Mouse (Mus musculus) stomach, embryonic 16.5 days (tissue): ENCODE measurements at regions not wholly inside any gene's neighbourhood (a gene's known extent, or its start where the extent isn't known, plus 50 kb on each side); places are given as distances from the start of the nearest gene placed in this dataset.

Experiments used
- ATAC-seq: fragments of 200-750 bp; cut with Nextera tagmentation; 2 replicates; pipeline ENCODE4 v1.8.0; 2017; ENCODE audit warnings: moderate number of reproducible peaks, moderate TSS enrichment; ENCODE audit not compliant: insufficient read depth, low FRiP score
- H3K27ac ChIP-seq: fragments of 300-500 bp; sonication (generic); 2 replicates; pipeline ENCODE4 v1.5.1; 2014; ENCODE audit warnings: low read length
- H3K27me3 ChIP-seq: fragments of 300-500 bp; sonication (generic); 2 replicates; pipeline ENCODE4 v1.6.1; 2014; ENCODE audit warnings: low read length, control low read depth, mixed read lengths; ENCODE audit not compliant: control insufficient read depth, insufficient read depth
- H3K36me3 ChIP-seq: fragments of 300-500 bp; sonication (generic); 2 replicates; pipeline ENCODE4 v1.6.1; 2014; ENCODE audit warnings: low read length; ENCODE audit not compliant: control insufficient read depth, insufficient read depth
- H3K4me1 ChIP-seq: fragments of 300-500 bp; sonication (generic); 2 replicates; pipeline ENCODE4 v1.6.1; 2014; ENCODE audit warnings: low read length, control low read depth, mixed read lengths; ENCODE audit not compliant: control insufficient read depth, insufficient read depth
- H3K4me2 ChIP-seq: fragments of 300-500 bp; sonication (generic); 2 replicates; pipeline ENCODE4 v1.6.1; 2014; ENCODE audit warnings: low read depth, low read length, mixed read lengths
- H3K4me3 ChIP-seq: fragments of 300-500 bp; sonication (generic); replicated peaks from 2 replicates; pipeline ENCODE4 v1.5.1; 2014; ENCODE audit warnings: mild to moderate bottlenecking, low read length
- H3K9ac ChIP-seq: fragments of 300-500 bp; sonication (generic); 2 replicates; pipeline ENCODE4 v1.6.1; 2014; ENCODE audit warnings: low read length
- H3K9me3 ChIP-seq: fragments of 300-500 bp; sonication (generic); replicated peaks from 2 replicates; pipeline ENCODE4 v1.6.1; 2016; ENCODE audit warnings: low read length, control low read depth; ENCODE audit not compliant: control insufficient read depth
- WGBS: fragments of 180-500 bp; shearing (Covaris S2); extraction: QIAGEN DNeasy Blood & Tissue Kit; methylation state at CpG from one replicate; pipeline ENCODE4 v1.1.7; 2014; 5-methylcytosine and 5-hydroxymethylcytosine counted together

DNA sequence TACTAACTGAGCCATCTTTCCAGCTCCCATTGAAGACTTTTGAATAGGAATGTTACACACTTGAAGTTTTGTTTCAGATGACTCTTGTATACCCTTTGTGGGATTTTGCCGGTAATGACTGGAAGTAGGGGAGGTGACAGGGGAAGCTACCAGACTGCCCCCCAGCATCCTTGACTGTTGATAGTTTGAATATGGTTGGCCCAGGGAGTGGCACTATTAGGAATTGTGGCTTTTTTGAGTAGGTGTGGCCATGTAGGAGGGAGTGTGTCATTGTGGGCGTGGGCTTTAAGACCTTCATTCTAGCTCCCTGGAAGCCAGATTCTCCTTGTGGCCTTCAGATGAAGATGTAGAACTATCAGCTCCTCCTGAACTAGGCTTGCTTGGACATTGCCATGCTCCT, 207.4 kb downstream of the Nucb2 start:
- H3K4me2 ChIP-seq = no peak overlapping the region
- no peak overlapping the region for H3K9ac ChIP-seq
- WGBS = 85% methylated on average over 2 of the region's 2 CpGs
- H3K27ac ChIP-seq = no peak overlapping the region
- no peaks in the 10 kb centered on the region for H3K27me3 ChIP-seq
- H3K9me3 ChIP-seq = no peaks in the 10 kb centered on the region
- ATAC-seq = no peak
- H3K36me3 ChIP-seq = no peaks in the 10 kb centered on the region
- H3K4me1 ChIP-seq = no peaks in the 10 kb centered on the region
- no peak overlapping the region for H3K4me3 ChIP-seq

DNA sequence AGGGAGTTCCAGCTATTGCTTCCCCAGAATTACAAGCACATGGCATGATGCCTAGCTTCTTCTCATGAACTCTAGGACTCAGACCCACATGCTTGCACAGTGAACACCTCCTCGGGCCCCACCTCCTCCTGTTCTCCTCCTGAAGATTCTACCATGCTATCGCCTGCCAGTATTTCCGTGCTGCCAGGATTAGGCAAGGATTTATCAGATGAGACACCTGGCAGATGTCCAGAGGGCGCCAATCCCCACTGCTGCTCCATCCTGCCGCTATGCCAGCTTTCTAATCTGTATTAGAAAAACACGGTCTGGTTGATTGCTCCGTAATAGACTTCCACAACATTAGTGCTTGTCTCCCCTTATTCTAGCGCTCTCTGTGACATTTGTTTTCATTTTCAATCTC, 209.0 kb downstream of the Nucb2 start:
- H3K9me3 ChIP-seq = no peaks in the 10 kb centered on the region
- no peak overlapping the region for H3K4me3 ChIP-seq
- no peak for ATAC-seq
- no peak overlapping the region for H3K27ac ChIP-seq
- H3K36me3 ChIP-seq = no peaks in the 10 kb centered on the region
- 76% methylated on average over 8 of the region's 8 CpGs for WGBS
- no peak overlapping the region for H3K4me2 ChIP-seq
- H3K27me3 ChIP-seq = no peaks in the 10 kb centered on the region
- no peak overlapping the region for H3K9ac ChIP-seq
- no peaks in the 10 kb centered on the region for H3K4me1 ChIP-seq

DNA sequence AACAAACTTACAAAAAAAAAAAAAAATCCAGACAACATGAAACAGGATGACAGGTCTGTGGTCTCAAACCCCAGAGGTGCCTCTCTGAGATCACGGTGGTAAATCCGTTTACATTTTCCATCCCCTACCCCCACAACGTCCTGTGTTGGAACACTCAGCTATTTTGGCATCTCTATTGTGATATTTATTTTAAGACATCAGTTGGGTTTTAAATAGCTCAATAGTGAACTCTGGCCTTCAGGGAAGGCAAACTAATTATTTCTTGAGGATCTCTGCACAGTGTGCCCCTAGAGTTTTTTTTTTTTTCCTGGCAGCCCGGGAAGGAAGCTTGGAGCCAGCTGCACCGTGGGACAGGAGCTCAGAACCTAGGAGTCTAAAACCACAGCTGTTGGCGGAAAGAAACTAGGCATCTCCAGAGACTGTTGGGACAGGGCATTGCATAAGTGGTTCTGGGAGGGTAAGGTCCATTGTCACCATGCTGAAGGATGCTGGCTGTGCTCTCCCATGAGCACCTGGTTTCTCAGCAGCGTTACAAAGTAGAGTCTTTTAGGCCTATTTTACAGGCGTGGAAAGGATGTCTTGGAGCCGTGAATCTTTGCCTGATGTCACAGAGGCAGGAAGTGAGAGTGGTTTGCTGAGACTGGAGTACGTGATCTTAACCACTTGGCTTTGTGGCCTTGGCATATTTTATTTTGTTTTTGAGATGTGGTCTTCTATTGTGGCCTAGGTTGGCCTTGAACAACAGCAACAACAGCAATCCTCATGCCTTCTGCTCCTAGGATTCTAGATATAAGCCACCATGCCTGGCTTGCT, 211.3 kb downstream of the Nucb2 start:
- no peak overlapping the region for H3K4me2 ChIP-seq
- 49% methylated on average over 10 of the region's 10 CpGs for WGBS
- no peaks in the 10 kb centered on the region for H3K27me3 ChIP-seq
- H3K4me1 ChIP-seq = no peaks in the 10 kb centered on the region
- H3K4me3 ChIP-seq = no peak overlapping the region
- no peak overlapping the region for H3K9ac ChIP-seq
- no peaks in the 10 kb centered on the region for H3K9me3 ChIP-seq
- H3K36me3 ChIP-seq = no peaks in the 10 kb centered on the region
- ATAC-seq = peak; percentile 21; the same call in 1 of the 2 replicates
- no peak overlapping the region for H3K27ac ChIP-seq

DNA sequence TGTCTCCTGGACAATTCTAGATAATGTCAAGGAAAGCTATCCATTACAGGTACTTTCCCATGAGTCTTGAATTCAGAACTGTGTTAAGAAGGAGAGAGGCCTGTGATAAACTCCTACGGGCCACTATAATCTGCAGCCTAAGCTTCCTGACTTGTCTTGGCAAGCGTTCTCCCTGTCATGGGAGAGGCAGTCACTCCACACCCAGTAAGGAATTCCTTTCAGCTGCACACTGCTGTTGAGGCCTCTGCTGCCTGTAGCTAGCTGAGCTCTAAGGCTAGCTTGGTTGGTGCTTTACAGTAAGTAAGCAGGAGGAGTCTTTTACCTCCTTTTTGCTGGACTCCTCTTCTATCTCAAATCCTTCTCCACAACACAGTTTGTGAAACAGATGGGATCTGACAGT, 224.2 kb downstream of the Nucb2 start:
- Histone ChIP-seq H3K9me3 (no peaks in the 10 kb centered on the region), H3K4me3 (no peak overlapping the region), H3K27ac (no peak overlapping the region), H3K36me3 (no peaks in the 10 kb centered on the region), H3K4me1 (no peaks in the 10 kb centered on the region), H3K9ac (no peak overlapping the region), H3K27me3 (no peaks in the 10 kb centered on the region), H3K4me2 (no peak overlapping the region)
- ATAC-seq = 0 out of 2 replicates have a peak, but pooled peaks have one; percentile 68
- 31% methylated on average over 2 of the region's 2 CpGs for WGBS

- Histone ChIP-seq H3K4me1 (no peaks in the 10 kb centered on the region), H3K9me3 (no peaks in the 10 kb centered on the region), H3K27ac (no peak overlapping the region), H3K36me3 (no peaks in the 10 kb centered on the region), H3K27me3 (no peaks in the 10 kb centered on the region), H3K4me2 (no peak overlapping the region), H3K4me3 (no peak overlapping the region), H3K9ac (no peak overlapping the region)
- WGBS = 61% methylated on average over 4 of the region's 4 CpGs
- no peak for ATAC-seq
Observed at GRCm38 (mm10) chr7:116729795-116730194, 225.6 kb downstream of the Nucb2 start.

DNA sequence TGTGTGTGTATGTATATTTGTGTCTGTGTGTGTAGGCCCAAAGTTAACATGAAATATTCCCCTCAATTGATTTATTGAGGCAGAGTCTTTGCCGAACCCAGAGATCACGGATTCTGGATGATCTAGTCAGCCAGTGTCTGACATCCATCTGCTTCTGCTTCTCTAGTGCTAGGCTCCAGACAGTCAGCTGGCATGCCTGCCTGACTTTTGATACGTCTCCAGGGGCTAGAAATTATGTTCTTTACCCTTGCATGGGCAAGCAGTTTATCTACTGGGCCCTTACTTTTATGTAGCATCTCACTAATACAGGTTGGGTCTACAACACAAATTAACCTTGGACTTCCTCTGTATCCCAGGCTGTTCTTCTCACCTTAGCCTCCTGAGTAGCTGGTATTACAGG, 231.5 kb downstream of the Nucb2 start:
- H3K4me3 ChIP-seq = no peak overlapping the region
- H3K27ac ChIP-seq = no peak overlapping the region
- no peak overlapping the region for H3K4me2 ChIP-seq
- H3K4me1 ChIP-seq = no peaks in the 10 kb centered on the region
- ATAC-seq = no peak
- H3K9me3 ChIP-seq = no peaks in the 10 kb centered on the region
- WGBS = 73% methylated on average over 3 of the region's 3 CpGs
- H3K27me3 ChIP-seq = no peaks in the 10 kb centered on the region
- H3K36me3 ChIP-seq = no peaks in the 10 kb centered on the region
- no peak overlapping the region for H3K9ac ChIP-seq

DNA sequence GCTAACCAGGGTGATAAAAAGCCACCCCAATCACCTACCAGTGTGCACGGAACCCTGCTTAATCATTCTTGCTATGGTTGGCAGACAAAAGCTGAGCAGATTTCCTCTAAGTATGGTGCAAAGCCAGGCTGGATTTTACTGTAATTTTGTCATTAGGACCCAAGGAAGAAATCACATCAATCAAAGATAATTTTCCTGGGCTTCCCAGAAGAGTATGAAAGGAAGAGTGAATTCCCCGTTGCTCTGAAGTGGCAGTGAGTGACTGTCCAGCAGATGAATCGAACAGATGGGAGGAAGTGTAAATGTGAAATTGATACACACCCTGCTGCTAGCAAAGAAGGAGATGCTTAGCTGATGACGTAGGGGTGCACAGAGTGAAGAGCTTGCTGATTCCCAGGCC, 232.2 kb downstream of the Nucb2 start:
- Histone ChIP-seq H3K4me1 (no peaks in the 10 kb centered on the region), H3K4me2 (no peak overlapping the region), H3K9ac (no peak overlapping the region), H3K27ac (no peak overlapping the region), H3K9me3 (no peaks in the 10 kb centered on the region), H3K4me3 (no peak overlapping the region), H3K36me3 (no peaks in the 10 kb centered on the region), H3K27me3 (no peaks in the 10 kb centered on the region)
- WGBS = 45% methylated on average over 4 of the region's 4 CpGs
- no peak for ATAC-seq

DNA sequence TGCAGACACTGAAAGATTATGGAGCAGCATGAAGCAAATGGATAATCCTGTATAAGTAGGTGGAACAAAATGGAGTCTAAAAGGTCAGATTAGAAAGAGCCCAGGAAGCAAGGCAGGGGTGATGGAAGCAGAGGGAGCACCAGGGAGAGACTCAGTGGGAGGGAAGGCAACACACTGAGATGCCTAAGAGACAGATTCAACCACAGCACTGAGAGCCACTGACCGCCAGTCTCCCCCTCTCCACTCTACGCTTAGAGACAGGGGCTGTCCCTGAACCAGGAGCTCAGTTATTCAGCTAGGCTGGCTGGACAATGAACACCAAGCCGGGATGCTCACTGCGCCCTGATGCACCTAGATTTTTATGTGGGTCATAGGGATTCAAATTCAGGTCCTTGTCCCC, 233.8 kb downstream of the Nucb2 start:
- no peak for ATAC-seq
- Histone ChIP-seq H3K9ac (no peak overlapping the region), H3K4me3 (no peak overlapping the region), H3K36me3 (no peaks in the 10 kb centered on the region), H3K4me2 (no peak overlapping the region), H3K9me3 (no peaks in the 10 kb centered on the region), H3K4me1 (no peaks in the 10 kb centered on the region), H3K27ac (no peak overlapping the region), H3K27me3 (no peaks in the 10 kb centered on the region)
- WGBS = 86% methylated on average over 4 of the region's 4 CpGs

DNA sequence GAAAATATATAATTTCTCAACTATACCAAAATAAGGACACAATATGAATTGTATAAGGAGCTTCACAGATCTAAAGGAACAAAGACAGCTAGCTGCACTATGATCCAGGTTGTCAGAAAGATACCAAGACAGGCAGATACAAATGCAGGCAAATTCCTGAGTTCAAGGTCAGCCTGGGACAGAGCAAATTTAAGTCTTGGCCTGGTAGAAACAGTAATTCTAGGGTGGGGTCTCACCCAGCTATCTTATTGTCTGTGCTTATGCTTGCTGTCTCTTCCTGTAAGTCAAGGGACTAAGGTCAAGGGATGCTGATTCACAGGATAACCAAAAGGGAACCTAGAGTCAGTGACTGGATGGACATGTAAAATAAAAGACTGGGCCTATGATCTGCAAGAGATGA, 250.4 kb downstream of the Nucb2 start:
- ATAC-seq = no peak
- H3K36me3 ChIP-seq = no peaks in the 10 kb centered on the region
- no peaks in the 10 kb centered on the region for H3K4me1 ChIP-seq
- H3K9me3 ChIP-seq = no peaks in the 10 kb centered on the region
- no peak overlapping the region for H3K4me2 ChIP-seq
- no peaks in the 10 kb centered on the region for H3K27me3 ChIP-seq
- no peak overlapping the region for H3K27ac ChIP-seq
- H3K4me3 ChIP-seq = no peak overlapping the region
- H3K9ac ChIP-seq = no peak overlapping the region
